Mouse (Mus musculus) gastrocnemius, postnatal 10 days (tissue): ENCODE results near the gene Agmo. TPM values are rescaled to one million over a fixed set of nuclear protein-coding genes. Genes with fewer than 3 reads are reported as not detected.

Experiments
- DNase-seq: peaks from one replicate; pipeline ENCODE4 v3.0.0; 2021; ENCODE audit warnings: mixed read lengths
- total RNA-seq, 2 experiments: library from RNA; stranded (reverse); gene quantifications; 2 replicates each; pipeline ENCODE4 v1.2.3; 2021

The Agmo gene
- total RNA-seq, 2 experiments from 2014 or later: 2.3 to 2.7 TPM

- no peak for DNase-seq
Measured at GRCm38 (mm10) chr12:37426750-37427149, 185.3 kb downstream of the Agmo start.

DNA sequence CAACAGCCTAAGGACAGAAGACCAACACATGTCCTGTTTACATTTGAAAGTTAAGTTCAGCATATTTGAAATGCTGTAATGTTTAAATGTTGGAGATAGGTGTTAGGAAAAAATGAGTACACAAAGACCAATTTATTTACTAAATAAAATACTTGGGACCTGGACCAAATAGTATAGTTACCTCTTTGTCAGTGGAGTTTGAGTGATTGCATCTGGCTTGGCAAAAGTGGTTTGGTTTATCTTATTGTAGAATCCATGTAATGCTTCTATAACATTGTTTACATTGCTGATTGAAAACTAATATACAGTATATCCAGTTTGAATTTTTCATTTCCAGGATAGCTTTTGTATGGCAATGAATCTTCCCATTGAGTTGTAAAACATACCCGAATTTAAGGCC lies 193.0 kb downstream of the Agmo start:
- DNase-seq: no peak

- no peak for DNase-seq
Measured at GRCm38 (mm10) chr12:37442486-37443013, 201.1 kb downstream of the Agmo start.

GRCm38 (mm10) chr12:37445255-37445654 lies 203.8 kb downstream of the Agmo start:
- no peak for DNase-seq

- no peak for DNase-seq
Measured at GRCm38 (mm10) chr12:37449597-37449996, 208.2 kb downstream of the Agmo start.

DNA sequence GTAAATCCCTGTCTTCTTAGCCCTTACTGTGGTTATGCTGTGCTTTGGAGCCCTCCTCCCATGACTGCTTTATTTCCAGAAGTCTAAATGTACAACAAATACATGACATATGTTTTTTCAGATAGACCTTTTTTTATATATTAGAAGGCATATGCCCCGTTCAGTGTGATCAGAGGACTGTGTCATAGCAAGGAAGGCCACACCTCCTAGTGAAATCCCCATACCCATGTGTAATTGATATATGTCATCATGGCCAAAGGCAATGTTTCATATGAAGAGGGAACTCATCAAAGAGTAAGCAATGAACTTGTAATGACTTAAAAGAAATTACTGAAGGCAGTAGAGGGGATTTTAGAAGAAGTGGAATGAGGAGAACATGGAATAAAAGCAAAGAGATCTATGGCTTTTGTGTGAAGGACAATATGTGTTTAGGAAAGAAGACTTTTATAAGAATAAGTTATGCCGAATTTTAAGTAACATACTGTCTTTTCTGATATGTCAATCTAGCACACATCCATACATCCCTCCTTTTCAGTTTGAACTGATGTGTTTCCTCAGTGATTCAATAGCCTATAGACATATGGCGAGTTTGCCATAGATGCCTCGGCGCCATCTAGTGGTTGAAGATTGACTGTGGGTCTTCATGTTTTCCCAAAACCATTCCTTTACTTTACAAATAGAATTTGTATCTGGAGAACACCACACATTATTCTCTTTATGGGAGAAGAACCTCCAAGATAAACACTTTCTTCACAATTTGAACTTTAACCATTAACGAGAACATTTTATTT lies 209.1 kb downstream of the Agmo start:
- peak; percentile 50 for DNase-seq

- DNase-seq: no peak
Measured at GRCm38 (mm10) chr12:37471631-37472030, 230.2 kb downstream of the Agmo start.

DNA sequence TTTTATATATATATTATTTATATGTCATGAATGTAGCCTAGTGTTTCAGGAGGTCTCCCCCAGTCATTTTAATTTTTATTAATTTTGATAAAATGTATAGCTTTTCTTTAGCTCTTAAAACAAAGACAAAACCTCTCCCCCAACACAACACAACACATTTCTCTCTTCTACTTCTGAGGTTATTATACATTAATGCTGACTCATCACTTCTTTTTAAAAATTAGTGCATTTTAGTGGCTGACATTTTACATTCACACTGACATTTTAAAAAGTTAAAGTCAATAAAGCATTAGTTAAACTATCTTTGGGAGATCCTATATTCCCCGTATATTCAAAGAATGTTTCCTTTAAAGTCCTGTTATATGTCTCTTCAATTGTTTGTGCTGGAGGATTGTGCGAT lies 235.4 kb downstream of the Agmo start:
- no peak for DNase-seq

DNA sequence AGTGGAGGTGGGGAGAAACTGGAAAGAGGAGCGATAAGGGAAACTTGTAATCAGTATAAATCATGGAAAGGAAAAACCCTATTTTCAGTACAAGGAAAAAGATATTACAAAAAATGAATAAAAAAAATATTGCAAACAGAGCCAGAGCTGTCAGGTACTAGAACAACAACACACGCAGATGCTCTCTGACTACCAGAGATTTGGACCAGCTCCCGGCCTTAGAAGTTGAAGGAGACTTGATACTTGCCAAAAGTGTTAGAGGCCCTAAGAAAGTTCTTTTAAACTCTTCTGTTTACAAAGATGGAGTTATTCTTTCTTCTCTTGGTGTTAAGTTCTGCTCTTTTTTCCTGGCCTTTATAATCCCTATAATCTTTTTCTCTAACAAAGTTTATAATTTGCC lies 246.6 kb downstream of the Agmo start:
- DNase-seq: no peak

DNA sequence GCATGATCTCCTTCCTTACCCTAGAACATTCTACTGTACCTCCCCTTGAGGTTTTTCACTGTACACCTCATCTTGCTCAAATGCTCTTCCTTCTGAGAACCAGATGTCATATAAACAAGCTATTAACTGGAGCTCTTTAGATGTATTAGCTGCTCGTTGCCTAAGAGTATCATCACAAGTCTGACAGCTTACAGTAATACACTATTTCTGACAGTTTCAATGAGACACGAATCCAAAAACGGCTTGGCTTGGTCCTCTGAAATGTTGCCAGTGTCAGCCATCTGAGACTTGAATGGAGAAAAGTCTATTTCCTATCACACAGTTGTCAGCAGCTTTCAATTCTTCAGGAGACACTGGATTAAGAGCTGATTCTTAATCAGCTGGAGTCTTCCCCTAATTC lies 257.4 kb downstream of the Agmo start:
- no peak for DNase-seq

DNA sequence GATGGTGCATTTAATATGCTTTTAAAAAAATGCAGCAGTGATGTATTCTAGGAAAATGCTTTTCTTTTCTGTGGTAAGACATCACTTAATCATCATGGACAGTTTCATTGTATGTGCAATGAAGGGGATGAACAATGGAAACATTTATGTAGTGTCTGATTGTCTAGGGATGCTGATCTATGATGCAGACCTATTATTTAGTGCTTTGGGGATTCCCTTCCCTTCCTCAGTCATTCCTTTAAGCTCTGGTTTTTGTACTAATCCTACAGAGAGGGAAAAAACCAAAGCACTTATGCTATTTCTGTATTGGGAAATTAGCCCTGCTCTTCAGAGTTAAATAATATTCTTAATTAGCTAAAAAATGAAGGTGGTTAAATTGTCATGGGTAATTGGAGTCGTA lies 266.0 kb downstream of the Agmo start:
- no peak for DNase-seq

- DNase-seq: no peak
Measured at GRCm38 (mm10) chr12:37507826-37508225, 266.4 kb downstream of the Agmo start.

DNA sequence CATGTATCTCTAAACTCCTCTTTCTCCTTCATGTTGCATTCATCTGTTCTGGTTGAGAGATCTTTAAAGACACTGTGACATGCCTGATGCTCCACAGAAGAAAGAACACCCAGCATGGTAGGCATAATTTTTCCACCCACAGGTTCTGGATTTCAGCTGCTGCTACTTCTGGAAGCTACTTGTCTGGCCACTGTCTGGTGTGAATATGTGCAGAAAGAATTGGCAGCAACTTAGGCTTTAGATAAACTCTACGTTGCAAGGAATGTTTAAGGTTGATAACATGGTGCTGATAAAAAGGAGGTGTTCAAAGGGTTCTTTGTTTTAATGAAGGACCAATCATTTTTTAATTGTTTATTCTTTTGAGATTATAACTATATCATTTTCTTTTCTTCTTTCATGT lies 280.3 kb downstream of the Agmo start:
- DNase-seq: no peak

- no peak for DNase-seq
Measured at GRCm38 (mm10) chr12:37524662-37525061, 283.2 kb downstream of the Agmo start.

DNA sequence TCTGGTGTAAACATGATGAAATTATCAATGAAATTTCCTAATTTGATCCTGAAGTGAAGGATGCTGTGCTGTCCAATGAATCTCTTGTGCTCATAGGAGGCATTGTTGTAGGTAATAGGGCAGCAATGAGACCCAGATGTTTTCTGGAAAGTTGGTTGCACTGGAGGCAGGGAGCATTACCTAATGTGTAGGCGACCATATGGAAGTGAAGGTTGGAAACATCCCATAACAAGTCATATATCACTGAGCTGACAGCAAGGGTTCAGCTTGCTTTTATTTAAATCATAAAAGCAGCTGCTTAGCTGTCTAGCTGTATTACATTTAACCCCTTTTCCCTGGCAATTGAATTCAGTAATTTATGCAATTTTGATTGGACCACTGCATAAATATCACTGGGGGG lies 299.6 kb downstream of the Agmo start:
- no peak for DNase-seq

- DNase-seq: no peak
Measured at GRCm38 (mm10) chr12:37558284-37558683, 316.8 kb downstream of the Agmo start.

DNA sequence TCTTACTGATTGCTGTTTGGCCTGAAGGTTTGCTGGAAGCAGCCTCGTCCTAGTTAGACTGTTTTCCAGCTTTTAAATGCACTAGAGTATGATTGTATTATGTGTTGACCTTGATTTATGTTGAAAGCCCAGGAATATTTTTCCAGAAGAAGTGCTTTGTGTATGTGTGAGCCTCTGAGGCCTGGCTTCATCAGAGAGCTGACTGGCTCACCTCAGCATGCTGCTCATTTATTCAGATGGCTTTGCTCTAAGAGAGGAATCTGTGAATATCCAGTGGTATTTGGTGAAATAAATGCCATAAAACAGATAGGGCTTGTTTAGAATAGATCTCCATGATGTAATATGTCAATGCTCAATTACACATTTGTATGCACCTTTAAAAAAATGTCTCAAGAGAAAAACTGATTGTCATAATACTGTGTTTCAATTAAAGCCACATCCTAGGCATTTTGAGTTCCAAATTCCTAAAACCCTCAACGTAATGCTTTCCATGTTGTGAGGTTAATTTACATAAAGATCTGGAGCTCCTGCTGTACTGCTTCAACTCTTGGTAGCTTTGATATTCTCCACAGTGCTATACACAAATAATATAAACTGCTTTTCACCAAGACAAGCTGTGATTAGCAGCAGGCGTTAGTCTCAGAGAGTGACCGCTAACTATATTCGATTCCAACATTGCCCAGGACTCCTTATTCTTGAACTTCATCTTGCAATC lies 324.6 kb downstream of the Agmo start:
- no peak for DNase-seq

DNA sequence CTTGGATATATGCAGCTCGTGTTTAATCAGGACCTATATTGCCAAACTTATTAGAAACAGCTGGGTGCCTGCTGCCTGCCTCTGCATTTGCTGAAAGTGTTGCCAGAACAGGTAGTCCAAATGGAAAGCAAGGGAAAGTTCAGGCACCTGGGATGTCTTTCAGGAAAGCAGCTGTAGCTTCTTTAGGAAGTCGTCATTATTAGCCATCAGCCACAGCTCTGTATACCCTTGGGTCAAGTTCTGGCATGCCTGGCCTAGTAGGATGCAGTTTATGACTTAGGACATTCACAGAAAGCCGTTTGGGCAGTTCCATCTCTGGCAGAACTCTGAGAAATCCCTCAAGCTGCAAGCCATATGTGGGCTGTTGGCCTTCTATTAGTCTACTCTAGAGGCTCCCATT lies 330.5 kb downstream of the Agmo start:
- no peak for DNase-seq

- no peak for DNase-seq
Measured at GRCm38 (mm10) chr12:37582777-37583176, 341.3 kb downstream of the Agmo start.

- peak; percentile 7 for DNase-seq
Measured at GRCm38 (mm10) chr12:37592853-37593252, 351.4 kb downstream of the Agmo start.

- no peak for DNase-seq
Measured at GRCm38 (mm10) chr12:37612837-37613236, 371.4 kb downstream of the Agmo start.

DNA sequence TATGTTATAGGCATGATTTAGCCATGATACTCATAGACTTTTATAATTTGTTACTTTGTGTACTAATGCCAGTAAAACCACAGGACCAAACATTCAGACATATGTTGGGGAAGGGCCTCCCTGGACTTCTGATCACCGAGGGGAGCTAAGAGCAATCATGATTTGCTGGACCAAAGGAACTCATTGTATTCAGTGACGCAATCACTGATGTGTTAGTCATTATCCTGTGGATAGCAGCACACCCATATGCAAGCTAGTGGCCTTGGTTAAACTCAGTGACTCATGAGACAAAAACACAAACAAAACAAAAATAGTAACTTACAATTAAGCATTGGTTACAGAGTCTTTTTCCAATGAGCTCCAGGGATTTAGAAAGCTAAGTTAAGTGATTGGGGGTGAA lies 373.3 kb downstream of the Agmo start:
- DNase-seq: no peak

- DNase-seq: no peak
Measured at GRCm38 (mm10) chr12:37624078-37624477, 382.6 kb downstream of the Agmo start.
